Mouse (Mus musculus) c-Kit-positive CD71-negative TER-119-negative erythroid progenitor cells, embryonic 14.5 days (primary cell): ENCODE data around the gene Kif26b.

ENCODE experiments used
- DNase-seq: peaks from one replicate; pipeline ENCODE4 v3.0.0-alpha.2; 2013; ENCODE audit warnings: low read depth

Gene Kif26b

GRCm38 (mm10) chr1:178597113-178597512 is 68.2 kb downstream of the Kif26b start:
- DNase-seq, result no peak

- DNase-seq, result no peak
Observed at GRCm38 (mm10) chr1:178597757-178598156, 68.8 kb downstream of the Kif26b start.

GRCm38 (mm10) chr1:178600851-178601569 is 72.1 kb downstream of the Kif26b start:
- no peak for DNase-seq

GRCm38 (mm10) chr1:178609151-178609775 is 80.3 kb downstream of the Kif26b start:
- DNase-seq, result no peak

- DNase-seq, result no peak
Observed at GRCm38 (mm10) chr1:178611512-178611911, 82.6 kb downstream of the Kif26b start.

- DNase-seq, result no peak
Observed at GRCm38 (mm10) chr1:178621301-178621700, 92.4 kb downstream of the Kif26b start.

- DNase-seq, result no peak
Observed at GRCm38 (mm10) chr1:178623889-178624288, 95.0 kb downstream of the Kif26b start.

- no peak for DNase-seq
Observed at GRCm38 (mm10) chr1:178626961-178627381, 98.0 kb downstream of the Kif26b start.

- DNase-seq, result no peak
Observed at GRCm38 (mm10) chr1:178630042-178630441, 101.1 kb downstream of the Kif26b start.

- no peak for DNase-seq
Observed at GRCm38 (mm10) chr1:178631863-178632262, 102.9 kb downstream of the Kif26b start.

GRCm38 (mm10) chr1:178634359-178635085 is 105.6 kb downstream of the Kif26b start:
- no peak for DNase-seq

GRCm38 (mm10) chr1:178635470-178635869 is 106.5 kb downstream of the Kif26b start:
- no peak for DNase-seq

GRCm38 (mm10) chr1:178637293-178637692 is 108.4 kb downstream of the Kif26b start:
- no peak for DNase-seq

- DNase-seq, result no peak
Observed at GRCm38 (mm10) chr1:178639951-178640350, 111.0 kb downstream of the Kif26b start.

GRCm38 (mm10) chr1:178640719-178641455 is 112.0 kb downstream of the Kif26b start:
- DNase-seq, result no peak

- DNase-seq, result no peak
Observed at GRCm38 (mm10) chr1:178641788-178642187, 112.9 kb downstream of the Kif26b start.

GRCm38 (mm10) chr1:178644954-178645353 is 116.0 kb downstream of the Kif26b start:
- DNase-seq, result no peak

- DNase-seq, result no peak
Observed at GRCm38 (mm10) chr1:178646589-178646988, 117.7 kb downstream of the Kif26b start.

- no peak for DNase-seq
Observed at GRCm38 (mm10) chr1:178655525-178655924, 126.6 kb downstream of the Kif26b start.

GRCm38 (mm10) chr1:178661035-178661434 is 132.1 kb downstream of the Kif26b start:
- no peak for DNase-seq

- DNase-seq, result no peak
Observed at GRCm38 (mm10) chr1:178661556-178661955, 132.6 kb downstream of the Kif26b start.

- no peak for DNase-seq
Observed at GRCm38 (mm10) chr1:178663539-178663938, 134.6 kb downstream of the Kif26b start.
